In genomic region chr5:129941495-129942045, GRCm38 (mm10) we compare ENCODE assay signal across 8 mouse cellular contexts. TPM values are rescaled to one million over a fixed set of nuclear protein-coding genes. Genes with fewer than 3 reads are reported as not detected.
DNase-seq lines count a peak whose midpoint lies in the region; ATAC-seq and TF ChIP-seq lines count a peak whose summit lies in the region.

TSS of gene Vkorc1l1 (plus strand) at chr5:129941970.

- H3K9me3 ChIP-seq in hindbrain, postnatal 0 days (ENCODE audit: low read length), result no peaks in the 10 kb centered on the region

- no peaks in the 10 kb centered on the region for H3K27me3 ChIP-seq in hindbrain, postnatal 0 days (ENCODE audit: insufficient read depth, low read length)

- TF ChIP-seq CTCF in gastrocnemius, adult 2 months (IDR thresholded peaks at IDR 0.05), result no peak
- no peak for TF ChIP-seq CTCF in hindbrain, postnatal 0 days (IDR thresholded peaks at IDR 0.05; ENCODE audit: low read depth)
- TF ChIP-seq CTCF in left cerebral cortex, adult 2 months (IDR thresholded peaks at IDR 0.05), result no peak

- WGBS in hindbrain, postnatal 0 days, result 1% methylated on average over 56 of the region's 59 CpGs

- H3K4me3 ChIP-seq in gastrocnemius, adult 2 months, result peak within 1 kb of the TSS; percentile 93
- peak within 1 kb of the TSS; percentile 86 for H3K4me3 ChIP-seq in hindbrain, postnatal 0 days (ENCODE audit: low read length)
- H3K4me3 ChIP-seq in left cerebral cortex, adult 2 months, result peak within 1 kb of the TSS; percentile 80

- intact Hi-C loops in gastrocnemius, adult 2 months (cut with DNase I), result no loop called here
- intact Hi-C loops in left cerebral cortex, adult 2 months (cut with DNase I), result loop anchor here (5.0 kb wide), 1 partner anchor 34 kb away; the partner anchor contains the start of gene Nupr1l

- peak; percentile 90 for ATAC-seq in common myeloid progenitor, adult 5-6 weeks (replicated peaks; ENCODE audit: low read depth, poor library complexity, severe bottlenecking)
- peak; percentile 97 for ATAC-seq in hindbrain, postnatal 0 days
- peak; percentile 83 for ATAC-seq in megakaryocyte, adult 5-6 weeks (ENCODE audit: poor library complexity, severe bottlenecking)

- H3K9ac ChIP-seq in hindbrain, postnatal 0 days (replicated peaks; ENCODE audit: low read length), result peak within 1 kb of the TSS; percentile 79

- peak within 1 kb of the TSS; percentile 89 for H3K27ac ChIP-seq in gastrocnemius, adult 2 months
- peak within 1 kb of the TSS; percentile 70 for H3K27ac ChIP-seq in hindbrain, postnatal 0 days
- peak within 1 kb of the TSS; percentile 66 for H3K27ac ChIP-seq in left cerebral cortex, adult 2 months

- H3K4me2 ChIP-seq in hindbrain, postnatal 0 days (ENCODE audit: low read depth, low read length), result peak within 1 kb of the TSS; percentile 81

- H3K4me1 ChIP-seq in hindbrain, postnatal 0 days (ENCODE audit: insufficient read depth, low read length), result 0 out of 2 replicates have a peak, but pooled peaks cover 4% of the 10 kb centered on the region

- no peaks in the 10 kb centered on the region for H3K36me3 ChIP-seq in hindbrain, postnatal 0 days (ENCODE audit: insufficient read depth, low read length)

- peak; percentile 99 for DNase-seq in ZHBTc4 (ENCODE audit: low read depth, low spot score)
- DNase-seq in gastrocnemius, adult 2 months, result peak; percentile 99
- peak; percentile 99 for DNase-seq in hindbrain, postnatal 0 days (ENCODE audit: low spot score)
- peak; percentile 96 to 97 for DNase-seq in left cerebral cortex, adult 2 months (ENCODE audit: extremely low spot score in 1 of 2, low spot score in 2 of 2)
- DNase-seq in right cerebral cortex, adult 2 months (ENCODE audit: low spot score in 2 of 2), result peak; percentile 96 to 97
- peak; percentile 99 for DNase-seq in urinary bladder, postnatal 14 days (ENCODE audit: low spot score)

RNA-seq across cellular contexts. Expression of gene Vkorc1l1, which starts in this region (rescaled TPM):
- 39.8 and 42.5 TPM in 2 replicates for total RNA-seq in common myeloid progenitor, adult 5-6 weeks (2017)
- total RNA-seq in gastrocnemius, adult 2 months (2021), result 10 to 100 TPM; 21.4 to 22.9 TPM
- 73.0 and 73.3 TPM in 2 replicates for total RNA-seq in hindbrain, postnatal 0 days (2014; rRNA removed)
- 22.3 and 23.0 TPM in 2 replicates for polyA plus RNA-seq in hindbrain, postnatal 0 days (2015; fragmentation: Nextera tagmentation; extraction: Ambion mirVana)
- 10 to 100 TPM; 43.9 to 48.6 TPM for total RNA-seq in left cerebral cortex, adult 2 months (2021)
- 34.7 and 39.4 TPM in 2 replicates for total RNA-seq in megakaryocyte, adult 5-6 weeks (2015)
- total RNA-seq in megakaryocyte, adult 5-6 weeks (2017), result 17.9 and 18.6 TPM in 2 replicates

Comparison
In these comparisons a context has a peak if more than half of its experiments do, and no peak if none do; other contexts are left out.
1. Peak in every context shown above with its lines: DNase-seq, ATAC-seq, H3K4me3 ChIP-seq and H3K27ac ChIP-seq.